9 mouse cellular contexts compared by ENCODE assay signal in genomic region chr3:145026750-145027149, GRCm38 (mm10). TPM values are rescaled to one million over a fixed set of nuclear protein-coding genes. Genes with fewer than 3 reads are reported as not detected.
DNase-seq lines count a peak whose midpoint lies in the region; ATAC-seq and TF ChIP-seq lines count a peak whose summit lies in the region.
"Had no signal": no experiment of that assay in that cellular context is flagged by ENCODE, and none has a peak within 500 bp of the region (broad histone marks: within the 10 kb centered on the region; RNA-seq: fewer than 3 reads in every experiment).

No protein-coding gene starts in this region.

- TF ChIP-seq POLR2A in liver, adult 2 months (IDR thresholded peaks at IDR 0.05; ENCODE audit: extremely low read depth, insufficient read depth, low read length), result no peak

- H3K9ac ChIP-seq in liver, adult 2 months (ENCODE audit: low read depth, low read length), result no peak overlapping the region
- no peak overlapping the region for H3K9ac ChIP-seq in liver, embryonic 12.5 days
- H3K9ac ChIP-seq: stomach, embryonic 15.5 days had no signal

- H3K9me3 ChIP-seq in liver, embryonic 12.5 days (replicated peaks), result no peaks in the 10 kb centered on the region
- H3K9me3 ChIP-seq: stomach, embryonic 15.5 days had no signal

- H3K36me3 ChIP-seq in liver, adult 2 months (ENCODE audit: control insufficient read depth, insufficient read depth, low read length), result no peaks in the 10 kb centered on the region
- no peaks in the 10 kb centered on the region for H3K36me3 ChIP-seq in liver, embryonic 12.5 days
- H3K36me3 ChIP-seq: stomach, embryonic 15.5 days had no signal

- DNase-seq in liver, adult 2 months (ENCODE audit: extremely low read depth, low read depth, low spot score), result peak; percentile 46
- DNase-seq in NIH3T3 (ENCODE audit: low read depth), result peak; percentile 84
- DNase-seq in cerebellum, postnatal 10 days, result peak; percentile 64 to 71
- peak; percentile 42 to 66 for DNase-seq in heart, postnatal 14 days
- DNase-seq in left cerebral cortex, postnatal 36 days (ENCODE audit: low spot score in 2 of 2), result peak; percentile 23 to 53
- DNase-seq in retina, postnatal 1 day, result peak; percentile 56

- peak; percentile 77 for TF ChIP-seq CTCF in liver, adult 2 months (IDR thresholded peaks at IDR 0.05; ENCODE audit: low read depth, low read length)

- H3K4me2 ChIP-seq in liver, embryonic 12.5 days, result no peak overlapping the region
- H3K4me2 ChIP-seq: stomach, embryonic 15.5 days had no signal

- H3K27me3 ChIP-seq in liver, adult 2 months (ENCODE audit: control insufficient read depth, insufficient read depth, low read length), result no peaks in the 10 kb centered on the region
- no peaks in the 10 kb centered on the region for H3K27me3 ChIP-seq in liver, embryonic 12.5 days (replicated peaks)
- H3K27me3 ChIP-seq: stomach, embryonic 15.5 days had no signal

- H3K4me1 ChIP-seq in liver, adult 2 months (ENCODE audit: control insufficient read depth, insufficient read depth, low read length), result no peaks in the 10 kb centered on the region
- no peaks in the 10 kb centered on the region for H3K4me1 ChIP-seq in liver, embryonic 12.5 days
- H3K4me1 ChIP-seq: stomach, embryonic 15.5 days had no signal

- no peak overlapping the region for H3K27ac ChIP-seq in liver, adult 2 months (replicated peaks; ENCODE audit: insufficient read depth, low read depth, low read length)
- no peak overlapping the region for H3K27ac ChIP-seq in liver, embryonic 12.5 days
- H3K27ac ChIP-seq: stomach, embryonic 15.5 days had no signal

- ATAC-seq in liver, embryonic 12.5 days, result no peak

- H3K4me3 ChIP-seq in liver, adult 2 months (ENCODE audit: insufficient read depth, low read depth, low read length), result no peak overlapping the region
- H3K4me3 ChIP-seq in liver, embryonic 12.5 days, result no peak overlapping the region
- H3K4me3 ChIP-seq: stomach, embryonic 15.5 days had no signal

- intact Hi-C loops in heart, postnatal 14 days (cut with DNase I), result loop anchor here (5.0 to 10.0 kb wide), 3 partner anchors 91 to 202 kb away; partner anchors contain the start of gene Odf2l
- intact Hi-C loops in left cerebral cortex, postnatal 36 days (cut with DNase I), result loop anchor here (10.0 kb wide), 2 partner anchors 202 to 292 kb away; no protein-coding TSS in a partner anchor

- H3K79me2 ChIP-seq in liver, adult 2 months (ENCODE audit: control insufficient read depth, insufficient read depth, low read length), result no peaks in the 10 kb centered on the region

- 27% methylated on average over 3 of the region's 3 CpGs for WGBS in liver, adult 2 months
- WGBS in liver, embryonic 12.5 days (ENCODE audit: insufficient replicate concordance), result 27% methylated on average over 3 of the region's 3 CpGs

RNA-seq across cellular contexts. Expression of gene Clca1, which starts 5.8 kb away (rescaled TPM):
- not detected in 2 replicates for total RNA-seq in liver, adult 2 months (2014; rRNA removed)
- polyA plus RNA-seq in liver, adult 2 months (2012; rRNA removed), result 0.34 and 0.50 TPM in 2 replicates
- 0.04 TPM in 1 of 2 replicates, not detected in the other for polyA plus RNA-seq in liver, embryonic 12.5 days (2016; fragmentation: Nextera tagmentation; extraction: Ambion mirVana)
- total RNA-seq in heart, postnatal 14 days (2021), result under 1 TPM in 1 of 2 experiments, not detected in 1; 0.14 TPM
- total RNA-seq in left cerebral cortex, postnatal 36 days (2021), result not detected
- total RNA-seq: layer of hippocampus, postnatal 14 days had no signal

RNA-seq across cellular contexts. Expression of gene Clca4a, which starts 51.9 kb away (rescaled TPM):
- total RNA-seq in liver, adult 2 months (2014; rRNA removed), result not detected in 2 replicates
- 0.02 TPM in 1 of 2 replicates, not detected in the other for polyA plus RNA-seq in liver, adult 2 months (2012; rRNA removed)
- not detected in 2 replicates for polyA plus RNA-seq in liver, embryonic 12.5 days (2016; fragmentation: Nextera tagmentation; extraction: Ambion mirVana)
- total RNA-seq in heart, postnatal 14 days (2021), result not detected
- not detected for total RNA-seq in left cerebral cortex, postnatal 36 days (2021)
- total RNA-seq: layer of hippocampus, postnatal 14 days had no signal
